Mouse (Mus musculus): ENCODE measurements around the gene Saxo1. TPM values are rescaled to one million over a fixed set of nuclear protein-coding genes. Genes with fewer than 3 reads are reported as not detected.

Gene Saxo1
- polyA plus RNA-seq (2012; rRNA removed): 87.4 and 95.3 TPM in 2 replicates

DNA sequence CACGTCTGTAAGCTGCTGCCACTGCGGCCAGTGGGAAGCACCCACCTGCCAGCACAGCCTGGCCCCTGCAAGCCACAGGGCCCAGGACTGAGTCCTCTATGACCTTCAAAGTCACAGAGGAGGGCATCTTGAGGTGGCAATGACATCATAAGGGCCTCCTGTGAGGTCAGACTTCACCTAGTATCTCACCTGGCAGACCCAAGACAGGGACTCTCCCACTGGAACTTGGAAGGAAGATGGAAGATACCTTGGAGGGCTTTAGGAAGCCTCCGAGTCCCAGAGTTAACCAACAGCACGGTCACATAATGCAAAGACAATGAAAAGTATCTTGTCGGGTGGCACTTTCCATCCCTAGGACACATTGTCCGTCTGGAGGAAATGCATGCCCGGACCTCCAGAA lies at the start of gene Saxo1:
Gene Saxo1, minus strand, starts transcription at position 101 of the 400 bp plus-strand sequence.
- peak within 1 kb of the TSS; percentile 83 for H3K4me3 ChIP-seq (ENCODE audit: control insufficient read depth, low read depth, low read length)
- peaks cover 6% of the 10 kb centered on the region for H3K4me1 ChIP-seq (ENCODE audit: control insufficient read depth, insufficient read depth, low read length)
- peak within 1 kb of the TSS; percentile 57 for H3K27ac ChIP-seq (ENCODE audit: control insufficient read depth, insufficient read depth, low read depth, low read length)
- TF ChIP-seq CTCF (IDR thresholded peaks at IDR 0.05; ENCODE audit: control insufficient read depth, insufficient read depth, insufficient replicate concordance, low read depth, low read length) (no peak), POLR2A (IDR thresholded peaks at IDR 0.05; ENCODE audit: control insufficient read depth, low read depth, low read length) (peak; percentile 76; the same call in 1 of the 2 replicates)
- H3K27me3 ChIP-seq (ENCODE audit: control insufficient read depth, insufficient read depth, low read length): no peaks in the 10 kb centered on the region
- H3K36me3 ChIP-seq (ENCODE audit: control insufficient read depth, insufficient read depth, low read length): no peaks in the 10 kb centered on the region

DNA sequence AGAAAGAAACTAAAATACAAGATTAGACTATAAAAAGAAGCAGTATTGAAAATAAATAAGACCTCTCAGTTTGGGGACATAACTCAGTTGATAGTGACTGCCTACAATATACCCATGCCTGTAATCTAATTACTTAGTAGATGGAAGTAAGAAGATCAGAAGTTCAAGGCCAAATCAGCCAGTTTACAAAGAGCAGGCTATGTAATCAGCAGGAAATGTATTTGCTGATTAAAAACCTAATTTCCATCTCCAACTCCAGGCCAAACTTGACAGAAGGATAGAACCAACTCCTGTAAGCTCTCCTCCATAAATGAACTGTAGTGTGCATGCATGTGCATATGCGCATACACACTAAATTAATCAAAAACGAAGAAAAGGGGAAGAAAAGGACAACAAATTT lies 33.2 kb upstream of the Saxo1 start:
- TF ChIP-seq POLR2A (IDR thresholded peaks at IDR 0.05; ENCODE audit: control insufficient read depth, low read depth, low read length) (no peak), CTCF (IDR thresholded peaks at IDR 0.05; ENCODE audit: control insufficient read depth, insufficient read depth, insufficient replicate concordance, low read depth, low read length) (no peak)
- Histone ChIP-seq H3K4me1 (ENCODE audit: control insufficient read depth, insufficient read depth, low read length) (no peaks in the 10 kb centered on the region), H3K4me3 (ENCODE audit: control insufficient read depth, low read depth, low read length) (no peak overlapping the region), H3K36me3 (ENCODE audit: control insufficient read depth, insufficient read depth, low read length) (no peaks in the 10 kb centered on the region), H3K27me3 (ENCODE audit: control insufficient read depth, insufficient read depth, low read length) (no peaks in the 10 kb centered on the region), H3K27ac (ENCODE audit: control insufficient read depth, insufficient read depth, low read depth, low read length) (no peak overlapping the region)

DNA sequence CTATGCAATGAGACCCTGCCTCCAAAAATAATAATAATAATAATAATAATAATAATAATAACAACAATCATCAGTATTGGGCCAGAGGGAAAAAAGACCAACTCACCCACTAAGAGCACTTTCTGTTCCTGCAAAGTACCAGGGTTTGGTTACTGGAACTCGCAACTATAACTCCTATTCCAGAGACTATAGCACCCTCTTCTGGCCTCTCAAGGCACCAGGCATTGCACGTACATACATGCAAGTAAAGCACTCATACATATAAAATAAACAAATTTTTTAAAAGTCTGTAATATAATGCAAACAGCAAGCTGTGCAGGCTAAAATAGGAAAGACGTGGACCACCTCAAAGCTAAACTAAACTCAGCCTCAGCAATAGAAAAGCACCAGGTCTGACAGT lies 30.1 kb upstream of the Saxo1 start:
- Histone ChIP-seq H3K27ac (ENCODE audit: control insufficient read depth, insufficient read depth, low read depth, low read length) (no peak overlapping the region), H3K4me1 (ENCODE audit: control insufficient read depth, insufficient read depth, low read length) (no peaks in the 10 kb centered on the region), H3K4me3 (ENCODE audit: control insufficient read depth, low read depth, low read length) (no peak overlapping the region), H3K36me3 (ENCODE audit: control insufficient read depth, insufficient read depth, low read length) (no peaks in the 10 kb centered on the region), H3K27me3 (ENCODE audit: control insufficient read depth, insufficient read depth, low read length) (no peaks in the 10 kb centered on the region)
- no peak for TF ChIP-seq CTCF (IDR thresholded peaks at IDR 0.05; ENCODE audit: control insufficient read depth, insufficient read depth, insufficient replicate concordance, low read depth, low read length)
- TF ChIP-seq POLR2A (IDR thresholded peaks at IDR 0.05; ENCODE audit: control insufficient read depth, low read depth, low read length): no peak

DNA sequence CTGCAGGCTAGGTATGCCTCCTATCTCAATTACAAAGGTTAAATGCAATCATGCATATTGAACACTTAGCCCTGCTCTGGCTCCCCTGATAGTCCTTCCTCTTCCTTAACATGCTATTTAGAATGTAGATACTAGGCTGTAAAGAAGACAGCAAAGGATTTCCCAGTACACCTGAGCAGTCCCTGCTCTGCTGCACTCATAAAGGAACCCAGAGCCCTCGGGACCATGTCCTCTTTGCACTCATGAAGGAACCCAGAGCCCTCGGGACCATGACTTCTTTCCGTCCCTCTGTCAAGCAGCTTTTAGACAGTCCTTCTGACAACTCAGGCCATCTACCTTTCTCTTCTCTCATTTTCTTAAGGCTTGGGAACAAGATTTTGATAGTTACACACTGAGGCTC lies 22.5 kb upstream of the Saxo1 start:
- Histone ChIP-seq H3K27ac (ENCODE audit: control insufficient read depth, insufficient read depth, low read depth, low read length) (no peak overlapping the region), H3K4me3 (ENCODE audit: control insufficient read depth, low read depth, low read length) (no peak overlapping the region), H3K27me3 (ENCODE audit: control insufficient read depth, insufficient read depth, low read length) (no peaks in the 10 kb centered on the region), H3K4me1 (ENCODE audit: control insufficient read depth, insufficient read depth, low read length) (peaks cover 5% of the 10 kb centered on the region; the same call in 1 of the 2 replicates), H3K36me3 (ENCODE audit: control insufficient read depth, insufficient read depth, low read length) (no peaks in the 10 kb centered on the region; the same call in 1 of the 2 replicates)
- TF ChIP-seq CTCF (IDR thresholded peaks at IDR 0.05; ENCODE audit: control insufficient read depth, insufficient read depth, insufficient replicate concordance, low read depth, low read length) (no peak), POLR2A (IDR thresholded peaks at IDR 0.05; ENCODE audit: control insufficient read depth, low read depth, low read length) (no peak)

DNA sequence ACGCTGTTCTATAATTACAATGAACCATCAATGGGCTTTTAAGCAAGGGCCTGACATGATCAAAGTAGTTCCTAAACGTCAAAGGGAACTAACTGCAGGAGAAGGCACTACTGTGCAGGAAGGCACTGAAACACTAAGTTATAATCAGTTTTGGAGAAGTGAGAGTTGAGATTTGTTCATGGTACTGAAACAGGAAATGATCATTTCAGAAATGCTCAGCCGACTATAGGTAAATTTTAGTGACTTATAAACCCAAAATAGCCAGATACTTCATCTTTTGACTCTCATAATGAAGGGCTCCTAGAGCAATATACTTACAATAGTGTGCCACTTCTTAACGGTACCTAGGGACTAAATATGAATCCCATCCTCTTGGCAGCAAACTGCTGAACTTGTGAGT lies 21.9 kb upstream of the Saxo1 start:
- TF ChIP-seq POLR2A (IDR thresholded peaks at IDR 0.05; ENCODE audit: control insufficient read depth, low read depth, low read length) (no peak), CTCF (IDR thresholded peaks at IDR 0.05; ENCODE audit: control insufficient read depth, insufficient read depth, insufficient replicate concordance, low read depth, low read length) (no peak)
- Histone ChIP-seq H3K27me3 (ENCODE audit: control insufficient read depth, insufficient read depth, low read length) (no peaks in the 10 kb centered on the region), H3K36me3 (ENCODE audit: control insufficient read depth, insufficient read depth, low read length) (no peaks in the 10 kb centered on the region; the same call in 1 of the 2 replicates), H3K27ac (ENCODE audit: control insufficient read depth, insufficient read depth, low read depth, low read length) (no peak overlapping the region), H3K4me1 (ENCODE audit: control insufficient read depth, insufficient read depth, low read length) (peaks cover 5% of the 10 kb centered on the region; the same call in 1 of the 2 replicates), H3K4me3 (ENCODE audit: control insufficient read depth, low read depth, low read length) (no peak overlapping the region)

DNA sequence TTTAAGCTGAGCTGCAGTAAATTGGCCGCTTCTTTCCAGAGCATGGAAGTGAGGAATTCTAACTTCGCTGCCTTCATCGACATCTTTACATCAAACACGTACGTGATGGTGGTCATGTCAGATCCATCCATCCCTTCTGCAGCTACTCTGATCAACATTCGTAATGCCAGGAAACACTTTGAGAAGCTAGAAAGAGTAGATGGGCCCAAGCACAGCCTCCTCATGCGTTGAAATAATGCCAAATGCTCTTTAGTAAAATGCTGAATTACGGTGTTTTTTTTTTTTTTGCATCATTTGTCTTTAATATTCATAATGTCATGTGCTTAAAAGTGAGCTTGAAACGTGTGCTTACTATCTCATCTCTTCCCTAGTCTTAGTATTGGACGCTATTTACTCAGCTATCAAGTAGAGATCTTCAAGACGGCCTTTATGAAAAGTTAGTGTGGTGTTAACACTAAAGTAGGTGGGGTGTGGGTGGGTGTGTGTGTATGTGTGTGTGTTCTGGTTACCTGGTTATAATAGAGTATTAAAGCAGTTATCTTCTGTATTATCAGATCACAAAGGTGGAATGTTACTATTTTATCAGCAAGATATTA lies 18.6 kb upstream of the Saxo1 start:
- H3K4me1 ChIP-seq (ENCODE audit: control insufficient read depth, insufficient read depth, low read length): peaks cover 5% of the 10 kb centered on the region; the same call in 1 of the 2 replicates

DNA sequence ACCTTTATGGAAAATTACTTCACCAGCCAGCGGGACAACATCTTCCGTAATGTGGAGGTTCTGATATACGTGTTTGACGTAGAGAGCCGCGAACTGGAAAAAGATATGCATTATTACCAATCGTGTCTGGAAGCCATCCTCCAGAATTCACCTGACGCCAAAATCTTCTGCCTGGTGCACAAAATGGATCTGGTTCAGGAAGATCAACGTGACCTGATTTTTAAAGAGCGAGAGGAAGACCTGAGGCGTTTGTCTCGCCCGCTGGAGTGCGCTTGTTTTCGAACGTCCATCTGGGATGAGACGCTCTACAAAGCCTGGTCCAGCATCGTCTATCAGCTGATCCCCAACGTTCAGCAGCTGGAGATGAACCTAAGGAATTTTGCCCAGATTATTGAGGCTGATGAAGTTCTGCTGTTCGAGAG lies 18.0 kb upstream of the Saxo1 start:
- Histone ChIP-seq H3K27me3 (ENCODE audit: control insufficient read depth, insufficient read depth, low read length) (no peaks in the 10 kb centered on the region), H3K36me3 (ENCODE audit: control insufficient read depth, insufficient read depth, low read length) (no peaks in the 10 kb centered on the region; the same call in 1 of the 2 replicates), H3K4me1 (ENCODE audit: control insufficient read depth, insufficient read depth, low read length) (peaks cover 5% of the 10 kb centered on the region; the same call in 1 of the 2 replicates), H3K27ac (ENCODE audit: control insufficient read depth, insufficient read depth, low read depth, low read length) (peak overlapping the region; percentile 79), H3K4me3 (ENCODE audit: control insufficient read depth, low read depth, low read length) (peak overlapping the region; percentile 94)
- no peak for TF ChIP-seq POLR2A (IDR thresholded peaks at IDR 0.05; ENCODE audit: control insufficient read depth, low read depth, low read length)

More for the DNA sequence above, 18.6 kb upstream of the Saxo1 start:
- Histone ChIP-seq H3K4me3 (ENCODE audit: control insufficient read depth, low read depth, low read length) (peak overlapping the region; percentile 94), H3K36me3 (ENCODE audit: control insufficient read depth, insufficient read depth, low read length) (no peaks in the 10 kb centered on the region; the same call in 1 of the 2 replicates), H3K27me3 (ENCODE audit: control insufficient read depth, insufficient read depth, low read length) (no peaks in the 10 kb centered on the region), H3K27ac (ENCODE audit: control insufficient read depth, insufficient read depth, low read depth, low read length) (peak overlapping the region; percentile 79)
- TF ChIP-seq POLR2A (IDR thresholded peaks at IDR 0.05; ENCODE audit: control insufficient read depth, low read depth, low read length): no peak
- no peak for TF ChIP-seq CTCF (IDR thresholded peaks at IDR 0.05; ENCODE audit: control insufficient read depth, insufficient read depth, insufficient replicate concordance, low read depth, low read length)
